Comparison of ENCODE assay signal across 9 mouse cellular contexts in the genomic region with DNA sequence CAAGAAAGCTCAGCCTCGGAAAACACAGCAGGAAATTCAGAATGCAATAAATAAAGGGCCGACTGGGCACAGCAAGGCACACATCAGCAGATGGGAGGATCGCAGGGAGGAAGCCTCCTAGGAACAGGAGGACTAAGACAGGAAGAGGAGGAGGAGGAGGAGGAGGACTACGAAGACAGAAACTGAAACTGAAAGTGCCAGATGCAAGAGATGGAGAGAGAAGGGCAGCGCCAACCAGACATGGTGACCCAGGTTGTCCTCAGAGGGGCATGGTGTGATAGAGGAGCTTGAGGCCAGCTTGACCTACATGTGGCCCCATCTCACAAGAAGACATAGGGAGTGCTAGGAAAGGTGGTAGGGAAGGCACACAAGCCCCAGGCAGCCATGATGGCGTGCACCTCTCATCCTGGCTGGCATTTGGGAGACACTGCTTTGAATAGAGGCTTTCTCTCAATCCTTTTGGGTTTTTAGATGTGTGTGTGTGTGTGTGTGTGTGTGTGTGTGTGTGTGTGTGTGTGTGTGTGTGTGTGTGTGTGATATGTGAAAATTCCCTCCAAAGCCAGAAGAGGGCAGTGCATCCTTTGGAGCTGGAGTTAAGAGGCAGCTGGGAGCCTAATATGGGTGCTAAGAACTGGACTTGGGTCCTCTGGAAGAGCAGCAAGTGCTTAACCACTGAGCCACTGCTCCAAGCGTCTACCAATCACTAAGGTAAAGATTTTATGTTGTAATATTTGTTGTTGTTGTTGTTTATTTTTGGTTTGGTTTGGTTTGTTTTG. TPM values are rescaled to one million over a fixed set of nuclear protein-coding genes. Genes with fewer than 3 reads are reported as not detected.
DNase-seq lines count a peak whose midpoint lies in the region; ATAC-seq and TF ChIP-seq lines count a peak whose summit lies in the region.
"Had no signal": no experiment of that assay in that cellular context is flagged by ENCODE, and none has a peak within 500 bp of the region (broad histone marks: within the 10 kb centered on the region; RNA-seq: fewer than 3 reads in every experiment).

No protein-coding gene starts in this region.

- H3K27me3 ChIP-seq in intestine, postnatal 0 days (replicated peaks; ENCODE audit: control insufficient read depth, insufficient read depth, low read length), result no peaks in the 10 kb centered on the region

- H3K4me3 ChIP-seq in left cerebral cortex, adult 2 months, result no peak overlapping the region
- peak overlapping the region; percentile 67 for H3K4me3 ChIP-seq in bone marrow, adult 2 months (replicated peaks; ENCODE audit: control insufficient read depth, low read depth, low read length)
- H3K4me3 ChIP-seq in macrophage (ENCODE audit: inconsistent target), result peak overlapping the region; percentile 3; the same call in 1 of the 2 replicates
- no peak overlapping the region for H3K4me3 ChIP-seq in intestine, postnatal 0 days (ENCODE audit: low read depth, low read length)

- intact Hi-C loops in left cerebral cortex, adult 2 months (cut with DNase I), result no loop called here

- no peak for TF ChIP-seq CTCF in left cerebral cortex, adult 2 months (IDR thresholded peaks at IDR 0.05)
- no peak for TF ChIP-seq CTCF in bone marrow, adult 2 months (IDR thresholded peaks at IDR 0.05; ENCODE audit: control insufficient read depth, insufficient read depth, low read length)
- TF ChIP-seq CTCF in intestine, postnatal 0 days (IDR thresholded peaks at IDR 0.05; ENCODE audit: low read depth), result no peak

- no peaks in the 10 kb centered on the region for H3K36me3 ChIP-seq in macrophage (ENCODE audit: inconsistent target)
- no peaks in the 10 kb centered on the region for H3K36me3 ChIP-seq in intestine, postnatal 0 days (ENCODE audit: control insufficient read depth, insufficient read depth)

- peak overlapping the region; percentile 59; the same call in 1 of the 2 replicates for H3K27ac ChIP-seq in left cerebral cortex, adult 2 months
- peak overlapping the region; percentile 39 for H3K27ac ChIP-seq in bone marrow, adult 2 months (ENCODE audit: control insufficient read depth, insufficient read depth, low read depth, low read length, poor library complexity)
- no peak overlapping the region for H3K27ac ChIP-seq in macrophage
- no peak overlapping the region for H3K27ac ChIP-seq in intestine, postnatal 0 days (ENCODE audit: low read depth, low read length)

- no peak overlapping the region for H3K9ac ChIP-seq in intestine, postnatal 0 days (ENCODE audit: low read depth, low read length)

- no peak for TF ChIP-seq POLR2A in bone marrow, adult 2 months (IDR thresholded peaks at IDR 0.05; ENCODE audit: borderline replicate concordance, control insufficient read depth, low read depth, low read length)

- H3K9me3 ChIP-seq in intestine, postnatal 0 days (ENCODE audit: control insufficient read depth), result no peaks in the 10 kb centered on the region

- no peaks in the 10 kb centered on the region for H3K79me2 ChIP-seq in macrophage (ENCODE audit: inconsistent target)

- no peak overlapping the region for H3K4me2 ChIP-seq in intestine, postnatal 0 days (replicated peaks; ENCODE audit: low read depth)

- WGBS in bone marrow, adult 2 months, result 47% methylated on average over 7 of the region's 7 CpGs
- 60% methylated on average over 6 of the region's 7 CpGs for whole genome bisulfite sequencing in macrophage (ENCODE audit: missing documents)
- WGBS in intestine, postnatal 0 days, result 67% methylated on average over 7 of the region's 7 CpGs

- peak; percentile 20 for DNase-seq in CD4-positive, CD25-positive, alpha-beta regulatory T cell, adult 2 months (ENCODE audit: low read depth, low spot score)
- no peak for DNase-seq in left cerebral cortex, adult 2 months (ENCODE audit: extremely low spot score in 1 of 2, low spot score in 2 of 2)
- DNase-seq in left cerebral cortex, adult 9 months (ENCODE audit: low spot score in 2 of 2), result no peak
- no peak for DNase-seq in ovary, postnatal 14 days (ENCODE audit: low spot score)

- H3K4me1 ChIP-seq in bone marrow, adult 2 months (ENCODE audit: control insufficient read depth, insufficient read depth, low read length), result peaks cover 1% of the 10 kb centered on the region; the same call in 1 of the 2 replicates
- H3K4me1 ChIP-seq in intestine, postnatal 0 days (replicated peaks; ENCODE audit: control insufficient read depth, insufficient read depth, low read length), result no peaks in the 10 kb centered on the region

- ATAC-seq in CD4-positive, CD25-positive, alpha-beta regulatory T cell, adult 4 months, result no peak
- no peak for ATAC-seq in intestine, postnatal 0 days

RNA-seq across cellular contexts. Expression of gene Eif5, which starts 22.8 kb away (rescaled TPM):
- 100 to 1,000 TPM in 1 of 2 experiments, 10 to 100 TPM in 1; 76.9 to 116 TPM for polyA plus RNA-seq in CD4-positive, CD25-positive, alpha-beta regulatory T cell, adult 4 months (2017; shearing (Covaris generic))
- total RNA-seq in left cerebral cortex, adult 2 months (2021), result 100 to 1,000 TPM; 241 to 276 TPM
- 247 and 257 TPM in 2 replicates for polyA plus RNA-seq in bone marrow, adult 2 months (2011; ENCODE audit: insufficient read depth, insufficient read length, low replicate concordance, missing spikeins)
- 100 to 1,000 TPM; 230 to 869 (median 471) TPM for total RNA-seq in macrophage (2018; cell fraction: chromatin; rRNA removed)
- total RNA-seq in macrophage (2018; cell fraction: cytosol; rRNA removed), result 100 to 1,000 TPM; 113 to 172 (median 137) TPM
- total RNA-seq in macrophage (2018; cell fraction: nucleus; rRNA removed), result 100 to 1,000 TPM; 203 to 899 (median 388) TPM
- polyA plus RNA-seq in macrophage (2018), result 111 to 154 TPM (median 137 TPM) in 3 replicates
- 632 and 663 TPM in 2 replicates for polyA plus RNA-seq in intestine, postnatal 0 days (2015; fragmentation: Nextera tagmentation; extraction: Ambion mirVana)

RNA-seq across cellular contexts. Expression of gene Gm266, which starts 29.4 kb away (rescaled TPM):
- polyA plus RNA-seq in CD4-positive, CD25-positive, alpha-beta regulatory T cell, adult 4 months (2017; shearing (Covaris generic)), result not detected
- 1 to 10 TPM; 3.1 to 3.3 TPM for total RNA-seq in left cerebral cortex, adult 2 months (2021)
- polyA plus RNA-seq in bone marrow, adult 2 months (2011; ENCODE audit: insufficient read depth, insufficient read length, low replicate concordance, missing spikeins), result not detected in 2 replicates
- total RNA-seq in macrophage (2018; cell fraction: chromatin; rRNA removed), result not detected
- total RNA-seq in macrophage (2018; cell fraction: cytosol; rRNA removed), result under 1 TPM in 2 of 26 experiments, not detected in 24; 0.10 to 0.14 TPM
- total RNA-seq in macrophage (2018; cell fraction: nucleus; rRNA removed), result under 1 TPM in 1 of 26 experiments, not detected in 25; 0.86 TPM
- not detected in 3 replicates for polyA plus RNA-seq in macrophage (2018)
- polyA plus RNA-seq in intestine, postnatal 0 days (2015; fragmentation: Nextera tagmentation; extraction: Ambion mirVana), result 7.3 and 8.6 TPM in 2 replicates
- total RNA-seq: megakaryocyte-erythroid progenitor cell, adult 5-6 weeks had no signal

RNA-seq across cellular contexts. Expression of gene Mark3, which starts 59.3 kb away (rescaled TPM):
- polyA plus RNA-seq in CD4-positive, CD25-positive, alpha-beta regulatory T cell, adult 4 months (2017; shearing (Covaris generic)), result 10 to 100 TPM; 28.9 to 33.9 TPM
- 100 to 1,000 TPM; 102 TPM for total RNA-seq in left cerebral cortex, adult 2 months (2021)
- 49.3 and 54.0 TPM in 2 replicates for polyA plus RNA-seq in bone marrow, adult 2 months (2011; ENCODE audit: insufficient read depth, insufficient read length, low replicate concordance, missing spikeins)
- total RNA-seq in macrophage (2018; cell fraction: chromatin; rRNA removed), result 100 to 1,000 TPM; 131 to 209 (median 169) TPM
- 10 to 100 TPM; 20.3 to 30.6 (median 24.8) TPM for total RNA-seq in macrophage (2018; cell fraction: cytosol; rRNA removed)
- total RNA-seq in macrophage (2018; cell fraction: nucleus; rRNA removed), result 100 to 1,000 TPM in 12 of 26 experiments, 10 to 100 TPM in 14; 62.6 to 145 (median 97.2) TPM
- polyA plus RNA-seq in macrophage (2018), result 20.7 to 24.6 TPM (median 23.1 TPM) in 3 replicates
- 24.7 and 25.5 TPM in 2 replicates for polyA plus RNA-seq in intestine, postnatal 0 days (2015; fragmentation: Nextera tagmentation; extraction: Ambion mirVana)

Comparison
In these comparisons a context has a peak if more than half of its experiments do, and no peak if none do; other contexts are left out.
1. H3K27ac ChIP-seq: peak in left cerebral cortex, adult 2 months (single experiment) and bone marrow, adult 2 months (single experiment); none in macrophage (single experiment) and intestine, postnatal 0 days (single experiment).
2. H3K4me3 ChIP-seq: peak in bone marrow, adult 2 months (single experiment) and macrophage (single experiment); none in left cerebral cortex, adult 2 months (single experiment) and intestine, postnatal 0 days (single experiment).